Mouse (Mus musculus) bone marrow macrophage, adult 2 months (primary cell): Measurements from ENCODE around the gene Gm20388.

ENCODE experiments used
- CTCF ChIP-seq: IDR thresholded peaks from 2 replicates; pipeline ENCODE4 v1.5.1; 2012; ENCODE audit warnings: low read depth, mild to moderate bottlenecking, low read length, moderate library complexity
- POLR2A ChIP-seq: IDR thresholded peaks from 2 replicates; pipeline ENCODE4 v1.6.1; 2012; ENCODE audit warnings: mild to moderate bottlenecking, low read depth, low read length, borderline replicate concordance

- no peak for TF ChIP-seq CTCF
- TF ChIP-seq POLR2A = no peak
Measured at GRCm38 (mm10) chr8:119933681-119934080, 23.0 kb downstream of the Gm20388 start.
